9 mouse cellular contexts compared by ENCODE assay signal in the genomic region with DNA sequence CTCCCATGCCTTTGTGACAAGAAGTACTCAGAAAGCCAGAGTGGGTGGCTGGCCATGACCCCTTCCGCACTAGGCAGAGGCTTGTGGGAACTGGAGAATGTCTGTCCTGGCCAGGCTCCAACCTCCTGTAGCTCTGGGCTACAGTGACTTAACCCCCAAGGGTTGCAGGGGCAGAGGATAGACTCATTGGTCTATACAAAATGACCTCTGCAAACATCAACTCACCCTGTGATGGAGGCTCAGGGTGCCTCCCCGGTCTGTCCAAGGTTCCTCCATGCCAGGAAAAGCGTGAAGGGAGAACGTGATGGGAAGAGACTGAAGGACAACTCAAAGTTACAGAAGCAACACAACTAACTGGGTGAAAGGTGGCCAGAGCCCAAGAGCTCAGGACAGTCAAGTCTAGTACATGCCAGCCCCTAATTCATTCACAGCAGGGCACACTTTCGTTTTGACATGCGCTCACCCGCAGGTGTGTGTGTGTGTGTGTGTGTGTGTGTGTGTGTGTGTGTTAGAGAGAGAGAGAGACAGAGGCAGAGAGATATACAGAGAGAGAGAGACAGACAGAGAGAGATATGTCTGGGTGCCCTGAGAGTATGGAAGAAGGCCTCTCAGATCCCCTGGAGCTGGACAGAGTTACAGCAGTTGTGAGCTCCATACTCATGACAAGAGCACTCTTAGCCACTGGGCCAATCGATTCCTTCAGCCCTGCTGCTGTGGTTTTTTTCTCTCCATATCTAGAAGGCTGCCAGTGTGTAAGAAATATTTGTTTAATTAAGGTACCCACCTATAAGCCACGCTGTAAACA. TPM values are rescaled to one million over a fixed set of nuclear protein-coding genes. Genes with fewer than 3 reads are reported as not detected.
DNase-seq lines count a peak whose midpoint lies in the region; ATAC-seq and TF ChIP-seq lines count a peak whose summit lies in the region.
"Had no signal": no experiment of that assay in that cellular context is flagged by ENCODE, and none has a peak within 500 bp of the region (broad histone marks: within the 10 kb centered on the region; RNA-seq: fewer than 3 reads in every experiment).

No protein-coding gene starts in this region.

- H3K27me3 ChIP-seq in liver, adult 2 months (ENCODE audit: control insufficient read depth, insufficient read depth, low read length): no peaks in the 10 kb centered on the region
- H3K27me3 ChIP-seq in liver, embryonic 11.5 days (replicated peaks; ENCODE audit: control insufficient read depth, insufficient read depth, low read length): no peaks in the 10 kb centered on the region
- H3K27me3 ChIP-seq in heart, embryonic 14.5 days (ENCODE audit: control insufficient read depth, insufficient read depth, low read length): no peaks in the 10 kb centered on the region
- no peaks in the 10 kb centered on the region for H3K27me3 ChIP-seq in hindbrain, embryonic 14.5 days (ENCODE audit: control insufficient read depth, insufficient read depth, low read length)

- no peak overlapping the region for H3K9ac ChIP-seq in liver, adult 2 months (ENCODE audit: low read depth, low read length)
- no peak overlapping the region for H3K9ac ChIP-seq in liver, embryonic 11.5 days (ENCODE audit: low read depth, low read length)
- H3K9ac ChIP-seq in heart, embryonic 14.5 days (ENCODE audit: low read length): 0 out of 2 replicates have a peak overlapping the region, but pooled peaks have one; percentile 5
- no peak overlapping the region for H3K9ac ChIP-seq in hindbrain, embryonic 14.5 days

- H3K4me3 ChIP-seq in liver, adult 2 months (ENCODE audit: insufficient read depth, low read depth, low read length): no peak overlapping the region
- no peak overlapping the region for H3K4me3 ChIP-seq in liver, embryonic 11.5 days (ENCODE audit: low read depth, low read length)
- H3K4me3 ChIP-seq in heart, embryonic 14.5 days (ENCODE audit: control insufficient read depth in 1 of 2, insufficient read depth in 1 of 2, low read depth in 1 of 2, low read length in 2 of 2): no peak overlapping the region
- no peak overlapping the region for H3K4me3 ChIP-seq in hindbrain, embryonic 14.5 days (replicated peaks; ENCODE audit: low read length)

- H3K79me2 ChIP-seq in liver, adult 2 months (ENCODE audit: control insufficient read depth, insufficient read depth, low read length): peaks cover 49% of the 10 kb centered on the region

- DNase-seq in liver, adult 2 months (ENCODE audit: extremely low read depth, low read depth, low spot score): peak; percentile 58
- no peak for DNase-seq in liver, embryonic 11.5 days (ENCODE audit: low spot score)
- DNase-seq in adrenal gland, adult 2 months: peak; percentile 83
- DNase-seq in kidney, postnatal 4 days: peak; percentile 63 to 80
- no peak for DNase-seq in left cerebral cortex, adult 9 months (ENCODE audit: low spot score in 2 of 2)
- DNase-seq in frontal cortex, adult 2 months (ENCODE audit: extremely low spot score in 1 of 2, low spot score in 1 of 2): no peak
- DNase-seq in hindbrain, embryonic 14.5 days (ENCODE audit: low spot score): no peak
- DNase-seq: lung, adult 18-20 months had no signal

- TF ChIP-seq CTCF in liver, adult 2 months (IDR thresholded peaks at IDR 0.05; ENCODE audit: low read depth, low read length): no peak

- H3K4me2 ChIP-seq in liver, embryonic 11.5 days: no peak overlapping the region
- H3K4me2 ChIP-seq in heart, embryonic 14.5 days (ENCODE audit: low read length): no peak overlapping the region
- H3K4me2 ChIP-seq in hindbrain, embryonic 14.5 days (replicated peaks): no peak overlapping the region

- no peak for ATAC-seq in liver, embryonic 11.5 days (replicated peaks; ENCODE audit: low FRiP score)
- ATAC-seq in heart, embryonic 14.5 days (ENCODE audit: insufficient number of reproducible peaks, insufficient read depth, low FRiP score, low read depth): 0 out of 2 replicates have a peak, but pooled peaks have one; percentile 21
- no peak for ATAC-seq in hindbrain, embryonic 14.5 days (ENCODE audit: low FRiP score)

- peak overlapping the region; percentile 9; the same call in 1 of the 2 replicates for H3K27ac ChIP-seq in liver, adult 2 months (replicated peaks; ENCODE audit: insufficient read depth, low read depth, low read length)
- H3K27ac ChIP-seq in liver, embryonic 11.5 days (ENCODE audit: low read depth, low read length): no peak overlapping the region
- H3K27ac ChIP-seq in heart, embryonic 14.5 days (replicated peaks in 1 of 2; ENCODE audit: control insufficient read depth in 1 of 2, insufficient read depth in 1 of 2, low read depth in 2 of 2, low read length in 2 of 2): peak overlapping the region; percentile 23 to 55; a peak in 3 of 4 replicates
- no peak overlapping the region for H3K27ac ChIP-seq in hindbrain, embryonic 14.5 days

- peaks cover 2% of the 10 kb centered on the region; the same call in 1 of the 2 replicates for H3K9me3 ChIP-seq in liver, embryonic 11.5 days (ENCODE audit: control insufficient read depth, low read length)
- H3K9me3 ChIP-seq in heart, embryonic 14.5 days (ENCODE audit: control insufficient read depth, low read length): peaks cover 4% of the 10 kb centered on the region; the same call in 1 of the 2 replicates
- no peaks in the 10 kb centered on the region for H3K9me3 ChIP-seq in hindbrain, embryonic 14.5 days (ENCODE audit: control insufficient read depth, low read length)

- 33% methylated on average over 9 of the region's 9 CpGs for WGBS in liver, adult 2 months
- WGBS in liver, embryonic 11.5 days: 88% methylated on average over 9 of the region's 9 CpGs
- 65% methylated on average over 9 of the region's 9 CpGs for WGBS in heart, embryonic 14.5 days
- 79% methylated on average over 9 of the region's 9 CpGs for WGBS in hindbrain, embryonic 14.5 days

- no peaks in the 10 kb centered on the region for H3K36me3 ChIP-seq in liver, adult 2 months (ENCODE audit: control insufficient read depth, insufficient read depth, low read length)
- H3K36me3 ChIP-seq in liver, embryonic 11.5 days (ENCODE audit: control insufficient read depth, insufficient read depth, low read length): no peaks in the 10 kb centered on the region; the same call in 1 of the 2 replicates
- no peaks in the 10 kb centered on the region for H3K36me3 ChIP-seq in heart, embryonic 14.5 days (ENCODE audit: control insufficient read depth, insufficient read depth, low read length)
- H3K36me3 ChIP-seq in hindbrain, embryonic 14.5 days (replicated peaks; ENCODE audit: control insufficient read depth, insufficient read depth): peaks cover 30% of the 10 kb centered on the region

- peaks cover 15% of the 10 kb centered on the region for H3K4me1 ChIP-seq in liver, adult 2 months (ENCODE audit: control insufficient read depth, insufficient read depth, low read length)
- peaks cover 18% of the 10 kb centered on the region for H3K4me1 ChIP-seq in liver, embryonic 11.5 days (replicated peaks; ENCODE audit: control insufficient read depth, insufficient read depth, low read length)
- H3K4me1 ChIP-seq in heart, embryonic 14.5 days (ENCODE audit: control insufficient read depth in 2 of 2, insufficient read depth in 2 of 2, low read length in 2 of 2): peaks cover 47 to 67% of the 10 kb centered on the region in 2 experiments
- H3K4me1 ChIP-seq in hindbrain, embryonic 14.5 days (replicated peaks; ENCODE audit: control insufficient read depth, insufficient read depth, low read length): no peaks in the 10 kb centered on the region

- no peak for TF ChIP-seq POLR2A in liver, adult 2 months (IDR thresholded peaks at IDR 0.05; ENCODE audit: extremely low read depth, insufficient read depth, low read length)

RNA-seq across cellular contexts. Expression of gene Sh3bp5, which starts 37.9 kb away (rescaled TPM):
- total RNA-seq in liver, adult 2 months (2014; rRNA removed): 37.1 and 37.7 TPM in 2 replicates
- polyA plus RNA-seq in liver, adult 2 months (2012; rRNA removed): 22.6 and 26.1 TPM in 2 replicates
- 15.0 and 17.3 TPM in 2 replicates for polyA plus RNA-seq in liver, embryonic 11.5 days (2014; fragmentation: Nextera tagmentation; extraction: Ambion mirVana)
- total RNA-seq in adrenal gland, adult 2 months (2021): 100 to 1,000 TPM; 111 to 164 TPM
- 21.1 and 28.5 TPM in 2 replicates for polyA plus RNA-seq in adrenal gland, adult 2 months (2012; rRNA removed)
- 13.0 and 13.5 TPM in 2 replicates for polyA plus RNA-seq in heart, embryonic 14.5 days (2014; fragmentation: Nextera tagmentation; extraction: Ambion mirVana)
- polyA plus RNA-seq in frontal cortex, adult 2 months (2012; rRNA removed): 38.4 and 44.0 TPM in 2 replicates
- polyA plus RNA-seq in hindbrain, embryonic 14.5 days (2014; fragmentation: Nextera tagmentation; extraction: Ambion mirVana): 86.9 and 93.7 TPM in 2 replicates

Comparison
In these comparisons a context has a peak if more than half of its experiments do, and no peak if none do; other contexts are left out.
1. DNase-seq: peak in liver, adult 2 months (single experiment), adrenal gland, adult 2 months (single experiment) and kidney, postnatal 4 days (2 of 2); none in liver, embryonic 11.5 days (single experiment), left cerebral cortex, adult 9 months (0 of 2), frontal cortex, adult 2 months (0 of 2) and hindbrain, embryonic 14.5 days (single experiment).
2. H3K27ac ChIP-seq: peak in liver, adult 2 months (single experiment) and heart, embryonic 14.5 days (2 of 2); none in liver, embryonic 11.5 days (single experiment) and hindbrain, embryonic 14.5 days (single experiment).